Mouse (Mus musculus) G1E (cell line): ENCODE results near the gene Ntf3.

Experiments used
- CTCF ChIP-seq: IDR thresholded peaks from 2 replicates; pipeline ENCODE4 v1.5.1; 2012; ENCODE audit warnings: low read depth, low read length, inconsistent platforms, mixed read lengths
- GATA1 ChIP-seq: IDR thresholded peaks from 2 replicates; pipeline ENCODE4 v1.6.1; 2012; ENCODE audit warnings: borderline replicate concordance, low read length, inconsistent platforms, mixed read lengths
- GATA2 ChIP-seq: IDR thresholded peaks from 2 replicates; pipeline ENCODE4 v1.6.1; 2012; ENCODE audit warnings: low read depth, low read length, inconsistent platforms, borderline replicate concordance
- POLR2AphosphoS5 ChIP-seq: IDR thresholded peaks from 2 replicates; pipeline ENCODE4 v1.6.1; 2012; ENCODE audit warnings: low read depth, low read length, inconsistent platforms; ENCODE audit not compliant: insufficient replicate concordance
- TAL1 ChIP-seq: conservative IDR thresholded peaks from 2 replicates; pipeline ENCODE4 v1.6.1; 2012; ENCODE audit warnings: low read depth, low read length, inconsistent platforms, mixed read lengths

- TF ChIP-seq POLR2AphosphoS5 (no peak), CTCF (no peak), GATA1 (no peak), TAL1 (no peak), GATA2 (no peak)
Measured at GRCm38 (mm10) chr6:126172071-126172470, 5.4 kb upstream of the Ntf3 start.
